Mouse (Mus musculus): ENCODE measurements around the gene Crb2.

The Crb2 gene

GRCm38 (mm10) chr2:37776016-37776415 lies at the start of gene Crb2:
Crb2 (plus strand) TSS chr2:37776249.
- no peak for DNase-seq

GRCm38 (mm10) chr2:37731241-37731801 lies 44.7 kb upstream of the Crb2 start:
- DNase-seq: no peak

DNA sequence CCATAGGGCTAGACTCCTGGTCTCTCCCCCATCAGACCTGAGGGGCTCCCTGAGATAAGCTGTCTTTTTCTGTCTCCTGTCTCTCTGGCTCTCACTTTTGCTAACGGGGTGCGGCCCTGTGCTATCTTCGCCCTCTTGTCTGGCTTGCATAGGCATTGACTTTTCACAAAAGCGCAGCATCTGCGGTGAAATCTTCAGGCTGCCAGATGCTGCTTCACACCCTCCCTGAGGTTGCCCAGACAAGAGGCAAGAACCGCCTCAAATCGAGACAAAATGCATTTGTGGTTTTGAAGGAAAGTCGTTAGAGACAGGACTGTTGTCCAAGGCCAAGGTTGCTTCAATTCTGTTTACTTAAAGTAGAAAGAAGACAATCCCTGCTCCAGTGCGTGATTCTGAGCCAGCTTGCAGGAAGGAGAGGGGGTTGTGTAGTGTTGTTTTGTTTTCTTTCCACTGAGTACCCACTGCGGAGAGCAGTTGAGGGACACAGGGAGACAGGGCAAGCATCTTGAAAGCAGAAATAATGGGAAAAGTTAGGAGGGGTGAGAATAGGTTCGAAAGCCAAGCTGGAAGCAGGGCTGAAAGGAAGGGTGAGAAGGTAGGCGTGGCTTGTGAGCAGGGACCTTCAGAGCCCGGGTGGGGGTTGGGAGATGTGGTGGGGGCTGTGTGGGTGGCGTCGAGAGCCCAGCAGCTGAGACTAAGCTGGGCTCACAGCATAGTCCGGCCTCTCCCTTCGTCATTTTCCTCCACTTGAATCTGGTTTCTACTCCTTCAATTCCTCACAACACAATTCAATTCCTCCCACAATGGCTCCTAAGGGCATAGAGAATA lies 40.9 kb upstream of the Crb2 start:
- DNase-seq: no peak

GRCm38 (mm10) chr2:37735807-37736188 lies 40.3 kb upstream of the Crb2 start:
- no peak for DNase-seq

- peak; percentile 53 to 61 for DNase-seq
Observed at GRCm38 (mm10) chr2:37741806-37742554, 34.1 kb upstream of the Crb2 start.

- no peak for DNase-seq
Observed at GRCm38 (mm10) chr2:37744773-37745395, 31.2 kb upstream of the Crb2 start.

DNA sequence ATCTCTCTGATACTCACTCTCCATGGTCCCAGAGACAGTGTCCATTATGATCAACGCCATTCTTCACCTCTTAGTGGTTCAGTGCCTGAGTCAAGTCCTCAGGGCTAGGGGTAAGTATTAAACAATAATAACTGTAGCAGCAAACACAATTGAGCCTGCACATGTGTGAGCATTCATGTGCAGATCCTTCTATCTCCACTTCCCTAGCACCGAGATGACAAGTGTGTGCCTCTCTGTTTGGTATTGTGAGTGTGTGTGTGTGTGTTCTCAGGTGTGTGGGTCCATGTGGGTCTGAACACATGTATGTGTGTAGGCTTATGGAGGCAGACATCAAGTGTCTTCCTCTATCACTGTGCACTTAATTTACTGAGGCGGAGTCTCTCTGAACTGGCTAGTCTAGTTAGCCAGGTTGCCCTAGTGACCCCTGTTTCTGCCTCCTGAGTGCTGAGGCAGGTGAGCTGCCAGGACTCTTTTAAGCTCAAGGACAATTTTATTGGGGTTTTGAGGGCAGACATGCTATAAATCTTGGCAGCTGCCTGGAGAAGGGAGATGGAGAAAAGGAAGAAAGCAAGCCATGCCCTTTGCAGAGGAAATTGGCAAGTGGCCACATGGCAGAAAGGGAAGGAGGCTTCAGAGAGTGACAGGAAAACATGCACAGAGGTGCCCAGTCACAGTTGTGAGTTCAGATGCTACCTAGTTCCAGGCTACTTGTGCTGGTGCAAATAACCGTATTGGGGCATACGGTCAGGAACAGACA lies 29.6 kb upstream of the Crb2 start:
- no peak for DNase-seq

DNA sequence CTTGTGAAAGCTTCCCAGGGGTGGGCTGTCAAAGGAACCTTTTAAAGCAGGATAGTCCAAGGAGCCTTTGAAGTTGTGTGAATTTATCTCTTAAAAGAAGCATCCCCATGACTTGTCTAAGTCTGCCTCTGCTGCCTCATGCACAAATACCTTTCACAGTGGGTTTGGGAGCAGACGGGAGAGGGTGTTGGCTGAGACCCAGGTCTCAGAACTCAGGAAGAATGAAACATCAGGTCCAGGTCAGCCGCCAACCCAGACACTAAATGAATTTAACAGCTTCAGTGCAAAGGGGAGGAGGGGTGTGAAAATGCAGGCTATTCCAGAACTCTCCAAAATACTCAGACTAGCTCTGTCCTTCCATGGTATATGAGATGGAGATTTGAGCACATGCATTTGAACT lies 28.1 kb upstream of the Crb2 start:
- DNase-seq: peak in 1 of 2 experiments; percentile 40

- peak; percentile 56 to 59 for DNase-seq
Observed at GRCm38 (mm10) chr2:37748442-37749066, 27.5 kb upstream of the Crb2 start.

DNA sequence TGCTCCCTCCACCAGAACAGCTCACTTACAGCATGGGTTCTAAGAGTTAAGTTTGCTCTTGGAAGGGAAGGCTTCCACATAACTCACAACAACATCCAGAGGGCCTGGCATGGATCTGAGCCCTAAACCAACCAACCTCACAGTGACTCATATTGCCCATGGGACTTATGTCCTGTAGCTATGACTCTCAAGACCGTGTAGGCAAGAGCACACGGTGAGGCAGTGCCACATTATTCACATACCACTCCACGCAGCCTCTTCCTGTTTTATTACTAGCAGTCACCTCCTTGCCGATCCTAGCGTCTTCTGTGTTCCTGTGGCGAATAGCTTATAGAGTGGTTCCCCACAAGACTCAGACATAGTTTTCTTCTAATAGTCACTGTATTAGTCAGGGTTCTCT lies 26.7 kb upstream of the Crb2 start:
- no peak for DNase-seq

DNA sequence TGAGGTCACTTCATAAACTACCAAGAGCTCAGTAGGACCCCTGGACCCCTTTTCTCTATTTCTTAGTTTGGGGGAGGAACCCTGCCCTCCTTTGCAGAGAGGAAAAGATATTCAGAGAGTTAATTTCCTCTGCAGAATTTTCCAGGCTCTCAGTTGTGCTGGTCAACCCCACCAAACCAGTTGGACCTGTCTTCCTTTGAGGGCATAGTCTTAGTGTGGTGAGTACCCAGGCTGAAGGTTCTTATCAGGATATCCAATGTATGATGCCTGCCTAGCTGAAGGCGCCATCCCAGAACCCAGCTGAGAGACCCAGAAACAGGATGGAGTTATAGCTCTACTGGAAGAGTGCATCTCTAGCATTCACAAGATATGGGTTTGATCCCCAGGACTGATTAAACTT lies 24.9 kb upstream of the Crb2 start:
- DNase-seq: no peak

DNA sequence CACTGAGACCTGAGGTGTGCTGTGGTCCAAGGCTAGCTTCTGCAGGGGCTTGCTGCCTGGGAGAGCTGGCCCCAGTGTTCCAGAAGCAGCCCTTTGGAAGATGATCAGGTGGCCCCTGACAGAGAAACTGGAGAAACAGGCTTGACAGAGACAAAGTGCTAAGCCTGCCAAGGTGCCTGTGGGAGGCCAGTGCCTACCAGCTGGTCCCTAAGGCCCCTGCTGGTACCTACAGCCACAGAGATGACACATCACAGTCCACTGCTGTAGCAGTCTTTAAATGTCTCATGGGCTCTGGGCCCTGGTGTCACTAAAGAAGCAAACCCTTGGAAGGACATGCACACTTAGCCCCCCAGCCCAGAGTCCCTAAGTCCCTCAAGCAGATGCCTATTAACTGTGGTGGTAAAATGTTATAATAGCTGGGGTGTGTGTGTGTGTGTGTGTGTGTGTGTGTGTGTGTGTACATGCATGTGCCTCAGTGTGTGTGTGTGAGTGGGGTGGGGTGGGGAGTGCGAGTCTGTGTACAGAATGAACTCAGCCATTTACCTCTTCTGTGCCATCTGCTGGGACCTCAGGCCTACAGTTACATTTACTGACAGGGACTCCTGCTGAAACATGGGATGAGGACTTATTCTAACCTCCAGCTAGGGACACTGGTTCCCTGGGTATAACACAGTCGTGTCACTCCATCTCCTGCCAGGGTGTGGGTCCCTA lies 19.7 kb upstream of the Crb2 start:
- peak; percentile 90 to 92 for DNase-seq

DNA sequence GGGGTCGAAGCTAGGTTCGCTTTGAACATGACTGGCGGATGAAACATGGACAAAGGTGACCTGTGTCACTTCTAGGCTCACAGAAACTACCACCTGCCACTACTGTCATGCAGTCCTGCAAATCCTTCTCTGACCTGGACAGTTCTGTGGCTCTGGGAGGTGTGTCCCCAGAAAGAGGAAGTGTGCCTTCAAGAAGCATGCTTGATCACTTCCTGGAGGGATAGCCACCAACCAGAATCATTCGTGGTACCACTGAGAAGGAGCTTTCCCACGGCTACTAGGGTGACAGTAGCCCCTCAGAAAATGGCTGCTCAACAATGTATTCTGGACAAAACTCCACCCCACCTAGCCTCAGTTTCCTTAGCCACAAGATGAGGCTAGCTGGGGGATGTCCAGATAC lies 19.0 kb upstream of the Crb2 start:
- peak in 1 of 2 experiments; percentile 31 for DNase-seq

DNA sequence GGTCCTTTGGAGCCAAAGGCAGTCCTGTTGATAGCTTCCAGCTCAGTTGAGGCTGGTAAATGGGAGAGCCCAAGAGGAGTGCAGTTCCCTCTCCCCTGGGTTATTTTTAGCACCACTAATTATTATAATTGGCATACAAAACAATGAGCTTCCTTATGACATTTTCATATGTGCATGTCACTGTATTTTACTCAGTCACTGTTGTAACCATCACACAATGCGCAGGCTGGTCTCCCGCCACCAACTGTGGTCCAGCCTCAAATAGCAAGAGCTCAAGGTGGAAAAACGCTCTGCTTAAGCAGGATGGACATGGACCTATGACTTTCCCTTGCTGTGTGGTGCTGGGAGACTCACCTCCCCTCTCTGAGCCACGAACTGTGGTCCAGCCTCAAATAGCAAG lies 18.3 kb upstream of the Crb2 start:
- no peak for DNase-seq

DNA sequence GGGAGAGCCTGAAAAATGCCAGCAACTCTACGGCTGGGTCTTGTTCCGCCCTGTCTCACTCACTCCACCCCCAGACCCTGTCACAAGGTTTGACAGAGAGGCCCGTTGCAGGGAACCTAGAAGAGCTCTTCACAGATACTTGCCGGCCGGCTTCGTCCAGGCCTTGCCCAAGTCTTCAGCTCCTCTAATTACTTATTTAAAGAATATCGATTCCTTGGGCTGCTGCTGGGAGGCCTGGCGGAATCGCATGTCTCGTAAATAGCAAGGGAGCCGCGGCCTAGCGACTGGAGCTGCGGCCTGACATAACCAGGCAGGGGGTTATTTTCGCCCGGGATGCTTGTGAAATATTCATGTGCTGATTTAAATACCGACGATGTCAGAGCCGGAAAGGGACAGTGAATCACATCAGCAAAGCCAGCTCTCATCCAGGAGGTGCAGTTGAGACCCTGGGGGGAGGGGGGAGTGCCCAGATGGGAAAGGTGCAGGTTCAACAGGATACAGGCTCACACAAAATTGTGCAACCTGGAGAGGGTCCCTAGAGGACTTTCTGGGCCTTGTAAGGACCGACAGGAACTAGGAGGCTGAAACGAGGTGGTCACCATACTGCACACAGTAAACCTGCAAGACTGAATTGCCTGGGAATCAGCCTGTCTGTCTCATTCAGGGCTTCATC lies 17.6 kb upstream of the Crb2 start:
- DNase-seq: no peak

GRCm38 (mm10) chr2:37760633-37761032 lies 15.4 kb upstream of the Crb2 start:
- DNase-seq: no peak

GRCm38 (mm10) chr2:37763638-37764037 lies 12.4 kb upstream of the Crb2 start:
- no peak for DNase-seq

GRCm38 (mm10) chr2:37764514-37764913 lies 11.5 kb upstream of the Crb2 start:
- no peak for DNase-seq

- DNase-seq: no peak
Observed at GRCm38 (mm10) chr2:37765082-37765483, 11.0 kb upstream of the Crb2 start.

DNA sequence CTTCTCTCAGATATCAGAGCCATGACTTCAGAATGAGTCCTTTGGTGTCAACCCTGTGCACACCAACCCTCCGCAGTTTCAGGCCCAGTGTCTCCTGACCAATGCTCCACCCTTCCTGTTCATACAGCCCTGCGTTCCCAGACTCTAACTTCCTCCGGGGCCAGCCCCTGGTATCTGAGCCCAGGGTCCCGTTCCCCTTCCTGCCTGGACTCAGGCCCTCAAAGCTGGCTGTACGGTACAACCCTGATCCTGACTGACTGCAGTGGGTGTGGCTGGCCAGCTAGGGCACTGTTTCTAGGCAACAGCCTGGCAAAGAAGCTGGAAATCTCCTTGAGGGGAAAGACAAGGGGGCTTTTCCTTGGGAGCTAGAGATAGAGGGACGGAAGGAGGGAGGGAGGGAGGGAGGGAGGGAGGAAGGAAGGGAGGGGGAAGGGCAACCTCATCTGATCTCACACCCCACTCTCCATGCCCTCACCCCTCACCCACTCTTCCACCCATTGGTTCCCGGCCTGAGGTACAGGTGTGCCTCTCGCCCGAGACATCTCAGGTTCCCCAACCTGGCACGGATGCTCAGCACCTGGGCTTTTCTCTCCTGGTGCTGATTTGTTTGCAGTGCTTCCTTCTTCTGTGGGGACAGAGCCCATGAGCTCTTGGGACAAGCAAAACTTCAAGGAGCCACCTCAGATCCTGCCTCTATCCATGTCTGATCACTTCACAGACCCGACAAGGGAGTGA lies 9.9 kb upstream of the Crb2 start:
- DNase-seq: no peak
